Mouse (Mus musculus) cortical plate, adult 2 months (tissue): ENCODE measurements around the gene Rims1. TPM values are rescaled to one million over a fixed set of nuclear protein-coding genes. Genes with fewer than 3 reads are reported as not detected.

Experiments
- H3K27ac ChIP-seq: fragments of 200-500 bp; 2 replicates; pipeline ENCODE4 v1.5.1; 2012; ENCODE audit warnings: low read length, control low read depth, inconsistent platforms; ENCODE audit not compliant: insufficient read depth
- H3K4me1 ChIP-seq: fragments of 200-500 bp; 2 replicates; pipeline ENCODE4 v1.6.1; 2011; ENCODE audit warnings: low read length; ENCODE audit not compliant: control insufficient read depth, insufficient read depth
- H3K4me3 ChIP-seq: fragments of 200-500 bp; 2 replicates; pipeline ENCODE4 v1.5.1; 2011; ENCODE audit warnings: mild to moderate bottlenecking, low read length, control low read depth; ENCODE audit not compliant: insufficient read depth
- CTCF ChIP-seq: fragments of 200-500 bp; IDR thresholded peaks from 2 replicates; pipeline ENCODE4 v1.5.1; 2011; ENCODE audit warnings: mild to moderate bottlenecking, control low read depth, low read length; ENCODE audit not compliant: insufficient read depth; ENCODE audit errors: extremely low read depth
- POLR2A ChIP-seq: fragments of 200-500 bp; IDR thresholded peaks from 2 replicates; pipeline ENCODE4 v1.6.1; 2011; ENCODE audit warnings: mild to moderate bottlenecking, low read length, control low read depth; ENCODE audit not compliant: insufficient read depth; ENCODE audit errors: extremely low read depth
- polyA plus RNA-seq: library from polyadenylated mRNA; depleted of rRNA; stranded (reverse); fragments of >200 nt; gene quantifications from 2 replicates; pipeline ENCODE4 v1.2.3, GENCODE M21; 2012

The Rims1 gene
- polyA plus RNA-seq, 1 experiment = 191 TPM

DNA sequence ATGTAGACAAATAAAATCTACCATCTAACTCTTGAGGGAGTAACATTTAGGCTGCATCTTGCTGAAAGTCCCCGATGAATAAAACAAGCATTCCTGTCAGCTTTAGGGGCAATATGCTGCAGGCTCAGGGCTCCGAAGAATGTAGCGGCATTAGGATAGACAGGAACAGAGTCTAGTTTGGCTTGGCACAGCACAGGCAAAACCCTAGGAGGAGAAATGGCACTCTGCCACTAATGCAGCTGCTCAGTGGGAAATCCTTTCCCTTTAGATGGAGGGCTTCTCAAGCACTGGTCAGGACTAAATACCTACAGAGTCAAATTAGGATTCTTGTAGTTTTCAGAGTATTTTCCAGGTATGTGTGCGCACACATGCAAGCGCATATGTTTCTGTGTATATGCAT is 165.2 kb downstream of the Rims1 start:
- peaks cover 3% of the 10 kb centered on the region for H3K4me1 ChIP-seq
- no peak overlapping the region for H3K4me3 ChIP-seq
- no peak for TF ChIP-seq CTCF
- TF ChIP-seq POLR2A = no peak
- no peak overlapping the region for H3K27ac ChIP-seq

DNA sequence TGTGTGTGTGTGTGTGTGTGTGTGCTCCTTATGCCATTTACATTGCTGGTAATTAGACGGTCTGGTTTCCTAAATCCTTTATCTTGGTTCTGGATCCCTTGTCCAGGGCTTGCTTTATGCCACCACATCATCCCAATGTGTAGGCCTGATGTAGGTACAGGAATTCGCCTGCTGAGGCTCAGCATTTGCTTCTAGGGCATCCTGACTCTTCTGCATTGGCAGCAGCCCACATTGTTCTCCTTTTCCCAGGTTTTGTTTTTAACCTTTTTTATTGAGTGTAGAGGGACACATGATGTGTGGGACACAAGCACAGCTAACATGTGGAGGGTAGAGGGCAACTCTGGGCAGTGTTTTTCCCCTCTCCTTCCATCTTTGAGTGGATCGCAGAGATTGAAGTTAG is 166.1 kb downstream of the Rims1 start:
- TF ChIP-seq CTCF = no peak
- TF ChIP-seq POLR2A = no peak
- Histone ChIP-seq H3K4me1 (peaks cover 3% of the 10 kb centered on the region), H3K4me3 (no peak overlapping the region), H3K27ac (no peak overlapping the region)

DNA sequence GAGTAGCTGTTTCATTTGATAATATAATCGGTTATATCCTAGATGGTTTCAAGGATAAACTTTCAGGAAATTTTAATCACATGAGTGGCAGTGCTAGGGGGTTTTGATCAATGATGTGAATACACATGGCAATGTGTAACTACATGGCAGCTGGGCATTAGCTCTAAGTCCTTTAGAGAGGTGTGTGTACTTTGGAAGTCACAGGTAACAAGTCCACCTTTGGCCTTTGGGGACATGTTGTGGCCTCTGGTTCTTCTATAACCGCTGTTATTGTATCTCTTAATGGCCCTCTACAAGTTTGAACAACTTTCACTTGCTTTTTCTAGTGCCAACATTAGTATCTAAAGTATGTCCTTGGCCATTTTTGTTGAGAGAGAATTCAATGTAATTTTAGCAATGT is 171.9 kb downstream of the Rims1 start:
- TF ChIP-seq POLR2A (no peak), CTCF (no peak)
- Histone ChIP-seq H3K27ac (no peak overlapping the region), H3K4me1 (peaks cover 1% of the 10 kb centered on the region; the same call in 1 of the 2 replicates), H3K4me3 (no peak overlapping the region)

DNA sequence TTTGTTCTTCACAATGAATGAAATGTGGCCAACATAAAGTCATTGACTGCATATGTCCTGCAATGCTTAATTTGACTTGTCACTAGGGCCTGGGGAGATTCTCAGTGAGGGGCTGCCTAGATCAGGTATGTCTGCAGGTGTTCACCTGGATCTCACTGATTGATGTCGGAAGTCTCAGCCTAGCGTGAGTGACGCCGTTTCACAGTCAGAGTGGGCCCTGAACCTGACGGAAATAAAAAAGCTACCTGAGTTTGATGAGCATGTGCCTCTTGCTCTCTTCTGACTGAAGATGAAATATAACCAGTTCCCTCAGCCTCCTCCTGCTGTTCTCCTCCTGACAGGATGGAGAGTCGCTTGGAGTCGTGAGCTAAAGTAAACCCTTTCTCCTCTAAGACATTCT is 173.2 kb downstream of the Rims1 start:
- Histone ChIP-seq H3K4me3 (no peak overlapping the region), H3K4me1 (peaks cover 1% of the 10 kb centered on the region; the same call in 1 of the 2 replicates), H3K27ac (no peak overlapping the region)
- TF ChIP-seq POLR2A (no peak), CTCF (no peak)

DNA sequence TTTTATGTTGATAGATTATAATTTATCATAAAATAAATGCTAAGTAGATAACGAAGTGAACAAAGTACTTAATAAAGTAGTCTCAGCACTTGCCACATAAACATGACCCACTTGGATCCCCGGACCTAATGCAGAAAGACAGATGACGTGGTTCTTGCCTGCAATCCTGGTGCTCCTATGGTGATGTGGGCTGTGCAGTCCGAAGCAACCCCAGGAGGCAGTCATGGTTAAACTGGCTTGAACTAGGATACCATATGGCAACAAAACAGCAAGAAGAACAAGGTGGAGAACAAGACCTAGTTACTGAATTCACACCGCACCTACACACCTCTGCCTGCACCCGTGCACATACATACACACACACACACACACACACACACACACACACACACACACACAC is 173.8 kb downstream of the Rims1 start:
- Histone ChIP-seq H3K4me1 (peaks cover 1% of the 10 kb centered on the region; the same call in 1 of the 2 replicates), H3K27ac (no peak overlapping the region), H3K4me3 (no peak overlapping the region)
- TF ChIP-seq CTCF (no peak), POLR2A (no peak)

DNA sequence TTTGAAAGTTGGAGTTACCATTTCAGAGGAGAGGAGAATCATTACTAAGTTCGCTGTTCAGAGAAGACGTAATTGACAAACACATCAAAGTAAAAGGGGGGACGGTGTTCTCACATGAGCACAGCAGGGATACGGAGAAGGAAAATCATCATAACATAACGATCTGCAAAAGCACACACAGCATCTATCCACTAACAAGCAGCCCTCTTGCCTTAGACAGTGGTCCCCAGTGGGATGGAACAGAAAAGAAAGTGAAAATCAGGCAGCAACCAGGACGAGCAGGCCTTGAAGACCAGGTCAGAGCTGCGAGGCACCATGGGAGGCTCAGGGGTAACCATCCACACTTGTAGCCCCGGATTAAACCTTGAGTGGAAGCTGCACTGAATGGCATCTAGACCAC is 176.8 kb downstream of the Rims1 start:
- no peak for TF ChIP-seq POLR2A
- no peak for TF ChIP-seq CTCF
- H3K4me3 ChIP-seq = no peak overlapping the region
- no peak overlapping the region for H3K27ac ChIP-seq
- peaks cover 1% of the 10 kb centered on the region; the same call in 1 of the 2 replicates for H3K4me1 ChIP-seq

DNA sequence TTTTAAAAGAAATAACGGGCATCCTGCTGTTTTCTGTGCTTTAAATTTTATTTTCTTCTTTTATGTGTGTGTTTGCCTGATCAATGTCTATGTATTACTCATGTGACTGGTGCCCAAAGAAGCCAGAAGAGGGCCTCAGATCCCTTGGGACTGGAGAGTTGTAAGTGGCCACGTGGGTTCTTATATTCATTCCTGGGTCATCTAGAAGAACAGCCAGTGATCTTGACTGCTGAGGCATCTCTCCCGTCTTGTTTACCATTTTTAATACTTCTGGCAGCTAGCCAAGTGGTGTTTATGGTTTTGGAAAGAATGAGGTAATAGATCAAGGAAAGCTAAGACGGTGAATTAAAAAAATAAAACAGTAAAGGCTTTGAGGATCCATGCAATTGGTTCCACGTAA is 178.8 kb downstream of the Rims1 start:
- no peak overlapping the region for H3K27ac ChIP-seq
- peaks cover 1% of the 10 kb centered on the region; the same call in 1 of the 2 replicates for H3K4me1 ChIP-seq
- TF ChIP-seq POLR2A (no peak), CTCF (peak; percentile 22; the same call in 1 of the 2 replicates)
- no peak overlapping the region for H3K4me3 ChIP-seq

DNA sequence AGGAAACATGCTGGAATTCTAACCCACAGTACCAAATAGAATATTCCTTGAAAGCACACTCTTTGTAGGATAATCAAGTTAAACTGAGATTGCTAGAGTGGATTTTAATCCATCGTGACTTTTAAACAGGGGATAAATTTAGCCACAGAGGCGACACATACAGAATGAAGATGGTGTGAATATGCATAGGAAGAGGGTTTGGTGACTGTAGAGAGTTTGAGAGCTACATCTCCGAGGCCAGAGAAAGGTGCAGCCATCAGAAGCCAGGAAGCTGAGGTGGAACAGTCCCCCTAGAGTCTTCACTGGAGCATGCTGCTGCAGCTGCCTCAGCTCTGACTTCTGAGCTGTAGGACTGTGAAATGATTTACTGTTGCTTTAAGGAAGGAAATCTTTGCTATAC is 179.5 kb downstream of the Rims1 start:
- TF ChIP-seq POLR2A = no peak
- no peak for TF ChIP-seq CTCF
- Histone ChIP-seq H3K4me1 (peaks cover 1% of the 10 kb centered on the region; the same call in 1 of the 2 replicates), H3K4me3 (no peak overlapping the region), H3K27ac (no peak overlapping the region)

DNA sequence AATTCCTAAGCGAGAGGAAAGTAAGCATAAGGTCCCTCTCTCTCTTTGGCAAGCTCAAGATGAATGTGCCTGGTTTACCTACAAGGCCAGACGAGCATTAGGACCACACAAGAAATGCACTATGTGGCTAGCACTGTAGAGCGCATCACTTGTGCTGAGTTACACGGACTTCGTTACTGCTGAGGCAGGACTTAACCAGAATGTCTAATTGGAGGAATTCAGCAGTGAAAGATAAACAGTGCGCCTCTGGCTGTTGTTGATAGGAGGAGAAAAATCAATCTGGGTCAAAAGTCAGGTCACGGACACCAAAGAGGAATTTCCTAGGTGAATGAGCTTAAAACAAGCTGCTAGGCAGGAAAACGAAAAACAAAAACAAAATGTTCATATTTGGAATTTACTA is 185.0 kb downstream of the Rims1 start:
- Histone ChIP-seq H3K4me1 (peaks cover 3% of the 10 kb centered on the region; the same call in 1 of the 2 replicates), H3K27ac (no peak overlapping the region), H3K4me3 (no peak overlapping the region)
- TF ChIP-seq POLR2A (no peak), CTCF (no peak)

DNA sequence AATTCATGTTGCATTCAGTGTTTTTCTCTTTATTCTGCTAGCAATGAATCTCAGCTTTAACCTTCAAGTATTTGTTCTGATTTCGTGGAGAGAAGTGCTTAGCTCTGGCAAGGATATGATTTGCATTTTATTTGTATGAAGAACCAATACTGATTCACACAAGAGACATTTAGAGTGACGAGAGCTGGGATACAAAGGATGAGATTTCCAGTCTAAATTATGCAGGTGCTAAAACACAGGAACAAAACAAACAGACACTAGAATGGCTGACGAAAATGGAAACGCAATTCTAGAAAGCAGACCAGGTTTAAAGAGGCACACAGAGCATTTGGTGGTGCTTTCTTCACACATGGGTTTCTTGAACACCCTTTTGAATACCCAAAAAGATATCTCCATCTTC is 190.2 kb downstream of the Rims1 start:
- Histone ChIP-seq H3K4me1 (peaks cover 8% of the 10 kb centered on the region; the same call in 1 of the 2 replicates), H3K4me3 (no peak overlapping the region), H3K27ac (no peak overlapping the region)
- TF ChIP-seq CTCF (no peak), POLR2A (no peak)
